Mouse (Mus musculus): ENCODE results near the gene Lrrc3. TPM values are rescaled to one million over a fixed set of nuclear protein-coding genes. Genes with fewer than 3 reads are reported as not detected.

Lrrc3 gene
- polyA plus RNA-seq (2014; fragmentation: Illumina TruSeq; extraction: RNeasy Lipid Tissue Mini Kit (QIAGEN cat#74804); ENCODE audit: low read depth, low replicate concordance) = 0.13 TPM

GRCm38 (mm10) chr10:77902211-77902893, at the start of gene Lrrc3:
TSS of gene Lrrc3 (minus strand) at chr10:77902536.

GRCm38 (mm10) chr10:77861675-77862074, 40.7 kb downstream of the Lrrc3 start, which contains the start of gene Gm3285:
TSS of gene Gm3285 (plus strand) at chr10:77861975.

DNA sequence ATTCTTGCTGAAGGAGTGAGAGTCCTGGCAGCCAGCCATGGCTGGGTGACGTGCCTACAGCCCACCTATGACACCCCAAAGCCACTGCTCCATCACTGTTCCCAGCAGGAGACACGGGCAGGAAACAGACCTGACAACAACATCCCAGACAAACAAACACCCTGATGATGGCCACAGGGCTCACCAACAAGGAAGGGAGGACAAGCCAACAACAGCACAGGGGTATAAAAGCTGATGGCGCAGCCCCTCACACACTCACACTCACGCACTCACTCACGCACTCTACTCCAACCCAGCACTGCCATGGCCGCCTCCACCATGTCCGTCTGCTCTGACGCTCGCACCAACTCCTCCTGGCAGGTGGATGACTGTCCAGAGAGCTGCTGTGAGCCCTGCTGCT, 49.8 kb downstream of the Lrrc3 start, which contains the start of gene Gm10318:
Gene Gm10318, plus strand, starts transcription at position 301 of the 400 bp plus-strand sequence.

Other genes starting within 250 kb of the Lrrc3 start
- not detected for gene Tspear, start 216.0 kb downstream of the Lrrc3 start, polyA plus RNA-seq (2014; fragmentation: Illumina TruSeq; extraction: RNeasy Lipid Tissue Mini Kit (QIAGEN cat#74804); ENCODE audit: low read depth, low replicate concordance)
- gene Gm19402, start 211.8 kb downstream of the Lrrc3 start, polyA plus RNA-seq (2014; fragmentation: Illumina TruSeq; extraction: RNeasy Lipid Tissue Mini Kit (QIAGEN cat#74804); ENCODE audit: low read depth, low replicate concordance) = not detected
- not detected for gene Gm9508, start 205.3 kb downstream of the Lrrc3 start, polyA plus RNA-seq (2014; fragmentation: Illumina TruSeq; extraction: RNeasy Lipid Tissue Mini Kit (QIAGEN cat#74804); ENCODE audit: low read depth, low replicate concordance)
- not detected for gene Gm10272, start 195.9 kb downstream of the Lrrc3 start, polyA plus RNA-seq (2014; fragmentation: Illumina TruSeq; extraction: RNeasy Lipid Tissue Mini Kit (QIAGEN cat#74804); ENCODE audit: low read depth, low replicate concordance)
- not detected for gene Gm10024, start 191.1 kb downstream of the Lrrc3 start, polyA plus RNA-seq (2014; fragmentation: Illumina TruSeq; extraction: RNeasy Lipid Tissue Mini Kit (QIAGEN cat#74804); ENCODE audit: low read depth, low replicate concordance)
- gene Gm10142, start 186.7 kb downstream of the Lrrc3 start, polyA plus RNA-seq (2014; fragmentation: Illumina TruSeq; extraction: RNeasy Lipid Tissue Mini Kit (QIAGEN cat#74804); ENCODE audit: low read depth, low replicate concordance) = not detected
- not detected for gene Krtap12-1, start 181.9 kb downstream of the Lrrc3 start, polyA plus RNA-seq (2014; fragmentation: Illumina TruSeq; extraction: RNeasy Lipid Tissue Mini Kit (QIAGEN cat#74804); ENCODE audit: low read depth, low replicate concordance)
- not detected for gene Gm10100, start 176.1 kb downstream of the Lrrc3 start, polyA plus RNA-seq (2014; fragmentation: Illumina TruSeq; extraction: RNeasy Lipid Tissue Mini Kit (QIAGEN cat#74804); ENCODE audit: low read depth, low replicate concordance)
- gene Gm18596, start 159.9 kb downstream of the Lrrc3 start, polyA plus RNA-seq (2014; fragmentation: Illumina TruSeq; extraction: RNeasy Lipid Tissue Mini Kit (QIAGEN cat#74804); ENCODE audit: low read depth, low replicate concordance) = not detected
- not detected for gene Gm9736, start 151.2 kb downstream of the Lrrc3 start, polyA plus RNA-seq (2014; fragmentation: Illumina TruSeq; extraction: RNeasy Lipid Tissue Mini Kit (QIAGEN cat#74804); ENCODE audit: low read depth, low replicate concordance)
- gene Gm3233, start 142.9 kb downstream of the Lrrc3 start, polyA plus RNA-seq (2014; fragmentation: Illumina TruSeq; extraction: RNeasy Lipid Tissue Mini Kit (QIAGEN cat#74804); ENCODE audit: low read depth, low replicate concordance) = not detected
- not detected for gene Gm3238, start 131.2 kb downstream of the Lrrc3 start, polyA plus RNA-seq (2014; fragmentation: Illumina TruSeq; extraction: RNeasy Lipid Tissue Mini Kit (QIAGEN cat#74804); ENCODE audit: low read depth, low replicate concordance)
- gene Gm7138, start 125.6 kb downstream of the Lrrc3 start, polyA plus RNA-seq (2014; fragmentation: Illumina TruSeq; extraction: RNeasy Lipid Tissue Mini Kit (QIAGEN cat#74804); ENCODE audit: low read depth, low replicate concordance) = not detected
- not detected for gene Gm3250, start 120.0 kb downstream of the Lrrc3 start, polyA plus RNA-seq (2014; fragmentation: Illumina TruSeq; extraction: RNeasy Lipid Tissue Mini Kit (QIAGEN cat#74804); ENCODE audit: low read depth, low replicate concordance)
- not detected for gene Gm7137, start 114.3 kb downstream of the Lrrc3 start, polyA plus RNA-seq (2014; fragmentation: Illumina TruSeq; extraction: RNeasy Lipid Tissue Mini Kit (QIAGEN cat#74804); ENCODE audit: low read depth, low replicate concordance)
- gene Gm9639, start 107.5 kb downstream of the Lrrc3 start, polyA plus RNA-seq (2014; fragmentation: Illumina TruSeq; extraction: RNeasy Lipid Tissue Mini Kit (QIAGEN cat#74804); ENCODE audit: low read depth, low replicate concordance) = not detected
- not detected for gene Gm19668, start 103.4 kb downstream of the Lrrc3 start, polyA plus RNA-seq (2014; fragmentation: Illumina TruSeq; extraction: RNeasy Lipid Tissue Mini Kit (QIAGEN cat#74804); ENCODE audit: low read depth, low replicate concordance)
- gene Gm9507, start 90.7 kb downstream of the Lrrc3 start, polyA plus RNA-seq (2014; fragmentation: Illumina TruSeq; extraction: RNeasy Lipid Tissue Mini Kit (QIAGEN cat#74804); ENCODE audit: low read depth, low replicate concordance) = not detected
- not detected for gene Gm2696, start 87.9 kb downstream of the Lrrc3 start, polyA plus RNA-seq (2014; fragmentation: Illumina TruSeq; extraction: RNeasy Lipid Tissue Mini Kit (QIAGEN cat#74804); ENCODE audit: low read depth, low replicate concordance)
- not detected for gene Krtap10-4, start 75.4 kb downstream of the Lrrc3 start, polyA plus RNA-seq (2014; fragmentation: Illumina TruSeq; extraction: RNeasy Lipid Tissue Mini Kit (QIAGEN cat#74804); ENCODE audit: low read depth, low replicate concordance)
- not detected for gene Krtap10-10, start 66.6 kb downstream of the Lrrc3 start, polyA plus RNA-seq (2014; fragmentation: Illumina TruSeq; extraction: RNeasy Lipid Tissue Mini Kit (QIAGEN cat#74804); ENCODE audit: low read depth, low replicate concordance)
- not detected for gene Gm36176, start 55.7 kb downstream of the Lrrc3 start, polyA plus RNA-seq (2014; fragmentation: Illumina TruSeq; extraction: RNeasy Lipid Tissue Mini Kit (QIAGEN cat#74804); ENCODE audit: low read depth, low replicate concordance)
- not detected for gene Gm10318, start 49.7 kb downstream of the Lrrc3 start, polyA plus RNA-seq (2014; fragmentation: Illumina TruSeq; extraction: RNeasy Lipid Tissue Mini Kit (QIAGEN cat#74804); ENCODE audit: low read depth, low replicate concordance)
- not detected for gene Gm3285, start 40.6 kb downstream of the Lrrc3 start, polyA plus RNA-seq (2014; fragmentation: Illumina TruSeq; extraction: RNeasy Lipid Tissue Mini Kit (QIAGEN cat#74804); ENCODE audit: low read depth, low replicate concordance)
- 0.55 TPM for gene Trpm2, start 68.0 kb upstream of the Lrrc3 start, polyA plus RNA-seq (2014; fragmentation: Illumina TruSeq; extraction: RNeasy Lipid Tissue Mini Kit (QIAGEN cat#74804); ENCODE audit: low read depth, low replicate concordance)
- 14.6 TPM for gene 1810043G02Rik, start 76.0 kb upstream of the Lrrc3 start, polyA plus RNA-seq (2014; fragmentation: Illumina TruSeq; extraction: RNeasy Lipid Tissue Mini Kit (QIAGEN cat#74804); ENCODE audit: low read depth, low replicate concordance)
- 73.9 TPM for gene Pfkl, start 107.5 kb upstream of the Lrrc3 start, polyA plus RNA-seq (2014; fragmentation: Illumina TruSeq; extraction: RNeasy Lipid Tissue Mini Kit (QIAGEN cat#74804); ENCODE audit: low read depth, low replicate concordance)
- not detected for gene Dnmt3l, start 139.4 kb upstream of the Lrrc3 start, polyA plus RNA-seq (2014; fragmentation: Illumina TruSeq; extraction: RNeasy Lipid Tissue Mini Kit (QIAGEN cat#74804); ENCODE audit: low read depth, low replicate concordance)
- not detected for gene Aire, start 141.1 kb upstream of the Lrrc3 start, polyA plus RNA-seq (2014; fragmentation: Illumina TruSeq; extraction: RNeasy Lipid Tissue Mini Kit (QIAGEN cat#74804); ENCODE audit: low read depth, low replicate concordance)
- 5.8 TPM for gene Icosl, start 166.8 kb upstream of the Lrrc3 start, polyA plus RNA-seq (2014; fragmentation: Illumina TruSeq; extraction: RNeasy Lipid Tissue Mini Kit (QIAGEN cat#74804); ENCODE audit: low read depth, low replicate concordance)

Measured in heart, adult 10 weeks (tissue).